Mouse (Mus musculus): ENCODE results near the gene Evi2b. TPM values are rescaled to one million over a fixed set of nuclear protein-coding genes. Genes with fewer than 3 reads are reported as not detected.
A peak's percentile ranks its signal among the peaks of the same experiment; 100 is the strongest.

Gene Evi2b
- polyA plus RNA-seq (2015; fragmentation: Nextera tagmentation; extraction: Ambion mirVana) = 17.7 and 22.7 TPM in 2 replicates

GRCm38 (mm10) chr11:79523560-79524309 is at the start of gene Evi2b:
Evi2b (minus strand) TSS chr11:79523762.
- DNase-seq (ENCODE audit: low spot score) = peak; percentile 65

- DNase-seq (ENCODE audit: low spot score) = no peak
Observed at GRCm38 (mm10) chr11:79570319-79570718, 46.8 kb upstream of the Evi2b start.

- DNase-seq (ENCODE audit: low spot score) = no peak
Observed at GRCm38 (mm10) chr11:79568197-79568911, 44.8 kb upstream of the Evi2b start.

- no peak for DNase-seq (ENCODE audit: low spot score)
Observed at GRCm38 (mm10) chr11:79566947-79567346, 43.4 kb upstream of the Evi2b start.

GRCm38 (mm10) chr11:79563493-79563892 is 39.9 kb upstream of the Evi2b start:
- no peak for DNase-seq (ENCODE audit: low spot score)

GRCm38 (mm10) chr11:79560536-79560935 is 37.0 kb upstream of the Evi2b start:
- DNase-seq (ENCODE audit: low spot score) = no peak

GRCm38 (mm10) chr11:79552622-79553021 is 29.1 kb upstream of the Evi2b start:
- DNase-seq (ENCODE audit: low spot score) = peak; percentile 39

GRCm38 (mm10) chr11:79536293-79536692 is 12.7 kb upstream of the Evi2b start:
- DNase-seq (ENCODE audit: low spot score) = no peak

GRCm38 (mm10) chr11:79535554-79535953 is 12.0 kb upstream of the Evi2b start:
- DNase-seq (ENCODE audit: low spot score) = no peak

GRCm38 (mm10) chr11:79533950-79534690 is 10.6 kb upstream of the Evi2b start:
- DNase-seq (ENCODE audit: low spot score) = no peak

- no peak for DNase-seq (ENCODE audit: low spot score)
Observed at GRCm38 (mm10) chr11:79533311-79533710, 9.7 kb upstream of the Evi2b start.

- DNase-seq (ENCODE audit: low spot score) = no peak
Observed at GRCm38 (mm10) chr11:79531485-79531884, 7.9 kb upstream of the Evi2b start.

GRCm38 (mm10) chr11:79530774-79531173 is 7.2 kb upstream of the Evi2b start:
- no peak for DNase-seq (ENCODE audit: low spot score)

GRCm38 (mm10) chr11:79530333-79530761 is 6.8 kb upstream of the Evi2b start, which contains the start of the genes Evi2 and Evi2a:
Evi2 (minus strand) TSS chr11:79530589.
Evi2a (minus strand) TSS chr11:79530609.
- DNase-seq (ENCODE audit: low spot score) = peak; percentile 70

GRCm38 (mm10) chr11:79529736-79530135 is 6.2 kb upstream of the Evi2b start:
- no peak for DNase-seq (ENCODE audit: low spot score)

- DNase-seq (ENCODE audit: low spot score) = no peak
Observed at GRCm38 (mm10) chr11:79529226-79529625, 5.7 kb upstream of the Evi2b start.

- no peak for DNase-seq (ENCODE audit: low spot score)
Observed at GRCm38 (mm10) chr11:79528601-79529000, 5.0 kb upstream of the Evi2b start.

GRCm38 (mm10) chr11:79527739-79528384 is 4.3 kb upstream of the Evi2b start:
- DNase-seq (ENCODE audit: low spot score) = peak; percentile 44

- DNase-seq (ENCODE audit: low spot score) = no peak
Observed at GRCm38 (mm10) chr11:79527015-79527738, 3.6 kb upstream of the Evi2b start.

GRCm38 (mm10) chr11:79526549-79526948 is 3.0 kb upstream of the Evi2b start:
- no peak for DNase-seq (ENCODE audit: low spot score)

GRCm38 (mm10) chr11:79524310-79524575 is 681 bp upstream of the Evi2b start:
- no peak for DNase-seq (ENCODE audit: low spot score)
